Comparison of ENCODE assay signal across 9 mouse cellular contexts in the genomic region with DNA sequence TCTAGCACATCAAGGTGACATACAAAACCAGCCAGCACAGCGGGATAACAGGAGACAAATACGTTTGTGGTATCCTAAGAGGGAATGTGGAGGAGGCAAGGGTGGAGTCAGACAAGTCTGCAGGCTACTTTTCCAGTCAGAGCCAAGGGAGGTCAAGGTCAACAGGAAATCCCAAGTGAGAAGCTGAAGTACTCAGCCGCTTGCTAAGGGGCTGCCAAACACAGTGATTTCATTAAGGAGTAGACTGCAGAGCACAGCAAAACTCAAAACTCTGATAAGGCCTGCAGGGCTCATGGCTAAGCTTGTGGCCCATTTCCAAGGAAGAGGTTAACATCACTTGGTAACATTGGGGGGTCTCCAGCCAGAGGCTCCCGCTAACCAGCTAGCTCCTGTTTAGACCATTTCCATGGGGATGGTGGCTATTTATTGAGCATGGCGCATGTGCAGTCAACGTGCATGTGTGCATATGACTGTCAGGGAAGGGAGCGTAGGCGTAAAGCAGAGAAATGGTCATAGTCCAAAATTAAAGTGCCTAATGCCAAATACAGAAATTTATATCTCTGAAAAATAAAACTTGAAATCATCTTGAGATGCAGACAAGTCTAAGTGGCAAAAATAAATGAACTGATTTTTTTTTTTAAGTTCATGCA.
DNase-seq lines count a peak whose midpoint lies in the region; ATAC-seq and TF ChIP-seq lines count a peak whose summit lies in the region.
"Had no signal": no experiment of that assay in that cellular context is flagged by ENCODE, and none has a peak within 500 bp of the region (broad histone marks: within the 10 kb centered on the region; RNA-seq: fewer than 3 reads in every experiment).

No protein-coding gene starts in this region.

- no peak overlapping the region for H3K4me3 ChIP-seq in midbrain, embryonic 11.5 days (ENCODE audit: low read depth, low read length)
- no peak overlapping the region for H3K4me3 ChIP-seq in midbrain, postnatal 0 days (ENCODE audit: low read depth, low read length)
- no peak overlapping the region for H3K4me3 ChIP-seq in stomach, embryonic 15.5 days (replicated peaks)
- H3K4me3 ChIP-seq in midbrain, embryonic 13.5 days (replicated peaks), result no peak overlapping the region
- H3K4me3 ChIP-seq: liver, embryonic 15.5 days had no signal

- no peak for TF ChIP-seq CTCF in midbrain, postnatal 0 days (IDR thresholded peaks at IDR 0.05)

- H3K9ac ChIP-seq in midbrain, embryonic 11.5 days (ENCODE audit: low read length), result no peak overlapping the region
- no peak overlapping the region for H3K9ac ChIP-seq in midbrain, postnatal 0 days (replicated peaks; ENCODE audit: low read length, poor library complexity, severe bottlenecking)
- H3K9ac ChIP-seq in stomach, embryonic 15.5 days, result no peak overlapping the region
- H3K9ac ChIP-seq in midbrain, embryonic 13.5 days (replicated peaks), result no peak overlapping the region
- H3K9ac ChIP-seq: liver, embryonic 15.5 days had no signal

- H3K9me3 ChIP-seq in midbrain, embryonic 11.5 days (ENCODE audit: control insufficient read depth, low read length), result no peaks in the 10 kb centered on the region
- no peaks in the 10 kb centered on the region for H3K9me3 ChIP-seq in midbrain, postnatal 0 days (ENCODE audit: low read length)
- H3K9me3 ChIP-seq in stomach, embryonic 15.5 days, result no peaks in the 10 kb centered on the region
- no peaks in the 10 kb centered on the region for H3K9me3 ChIP-seq in midbrain, embryonic 13.5 days
- H3K9me3 ChIP-seq: liver, embryonic 15.5 days had no signal

- DNase-seq in midbrain, embryonic 11.5 days (ENCODE audit: low spot score, missing footprints), result peak; percentile 61
- no peak for DNase-seq in midbrain, postnatal 0 days (ENCODE audit: low spot score)
- DNase-seq in fibroblast of lung, adult 2 months (ENCODE audit: low read depth), result peak; percentile 31
- peak; percentile 54 for DNase-seq in kidney, postnatal 14 days
- no peak for DNase-seq in layer of hippocampus, adult 8-10 months (ENCODE audit: low spot score in 2 of 2)
- DNase-seq in B cell, adult 2 months, result no peak

- H3K4me1 ChIP-seq in midbrain, embryonic 11.5 days (ENCODE audit: control insufficient read depth, insufficient read depth, low read length), result no peaks in the 10 kb centered on the region
- H3K4me1 ChIP-seq in midbrain, postnatal 0 days (ENCODE audit: insufficient read depth, low read length), result no peaks in the 10 kb centered on the region
- H3K4me1 ChIP-seq in stomach, embryonic 15.5 days, result no peaks in the 10 kb centered on the region
- no peaks in the 10 kb centered on the region for H3K4me1 ChIP-seq in midbrain, embryonic 13.5 days (replicated peaks)
- H3K4me1 ChIP-seq: liver, embryonic 15.5 days had no signal

- no peaks in the 10 kb centered on the region for H3K27me3 ChIP-seq in midbrain, embryonic 11.5 days (ENCODE audit: control insufficient read depth, insufficient read depth, low read length)
- no peaks in the 10 kb centered on the region for H3K27me3 ChIP-seq in midbrain, postnatal 0 days (ENCODE audit: insufficient read depth, low read length)
- H3K27me3 ChIP-seq in stomach, embryonic 15.5 days (replicated peaks), result no peaks in the 10 kb centered on the region
- no peaks in the 10 kb centered on the region for H3K27me3 ChIP-seq in midbrain, embryonic 13.5 days
- H3K27me3 ChIP-seq: liver, embryonic 15.5 days had no signal

- whole genome bisulfite sequencing in midbrain, embryonic 11.5 days, result 83% methylated on average over 8 of the region's 8 CpGs
- 81% methylated on average over 8 of the region's 8 CpGs for WGBS in midbrain, postnatal 0 days
- 66% methylated on average over 8 of the region's 8 CpGs for WGBS in stomach, embryonic 15.5 days
- 87% methylated on average over 8 of the region's 8 CpGs for WGBS in midbrain, embryonic 13.5 days

- no peak for ATAC-seq in midbrain, embryonic 11.5 days (ENCODE audit: low FRiP score)
- ATAC-seq in midbrain, postnatal 0 days (ENCODE audit: low FRiP score), result no peak
- peak; percentile 50; the same call in 1 of the 2 replicates for ATAC-seq in stomach, embryonic 15.5 days (ENCODE audit: insufficient read depth, low FRiP score, low read depth)
- no peak for ATAC-seq in midbrain, embryonic 13.5 days

- no peaks in the 10 kb centered on the region for H3K36me3 ChIP-seq in midbrain, embryonic 11.5 days (ENCODE audit: control insufficient read depth, insufficient read depth, low read length)
- H3K36me3 ChIP-seq in midbrain, postnatal 0 days (ENCODE audit: insufficient read depth, low read length), result no peaks in the 10 kb centered on the region
- no peaks in the 10 kb centered on the region for H3K36me3 ChIP-seq in stomach, embryonic 15.5 days
- H3K36me3 ChIP-seq in midbrain, embryonic 13.5 days, result no peaks in the 10 kb centered on the region
- H3K36me3 ChIP-seq: liver, embryonic 15.5 days had no signal

- H3K4me2 ChIP-seq in midbrain, embryonic 11.5 days, result no peak overlapping the region
- no peak overlapping the region for H3K4me2 ChIP-seq in midbrain, postnatal 0 days (ENCODE audit: low read depth, low read length, poor library complexity, severe bottlenecking)
- no peak overlapping the region for H3K4me2 ChIP-seq in stomach, embryonic 15.5 days
- no peak overlapping the region for H3K4me2 ChIP-seq in midbrain, embryonic 13.5 days (replicated peaks)
- H3K4me2 ChIP-seq: liver, embryonic 15.5 days had no signal

- no peak overlapping the region for H3K27ac ChIP-seq in midbrain, embryonic 11.5 days (ENCODE audit: low read depth, low read length)
- no peak overlapping the region for H3K27ac ChIP-seq in midbrain, postnatal 0 days (ENCODE audit: low read depth, low read length)
- H3K27ac ChIP-seq in stomach, embryonic 15.5 days, result no peak overlapping the region
- H3K27ac ChIP-seq in midbrain, embryonic 13.5 days, result no peak overlapping the region
- H3K27ac ChIP-seq: liver, embryonic 15.5 days had no signal

Comparison
In these comparisons a context has a peak if more than half of its experiments do, and no peak if none do; other contexts are left out.
1. DNase-seq: peak in midbrain, embryonic 11.5 days (single experiment), fibroblast of lung, adult 2 months (single experiment) and kidney, postnatal 14 days (single experiment); none in midbrain, postnatal 0 days (single experiment), layer of hippocampus, adult 8-10 months (0 of 2) and B cell, adult 2 months (0 of 2).